Mouse (Mus musculus) layer of hippocampus, postnatal 36 days (tissue): ENCODE measurements around the gene Pde4d. TPM values are rescaled to one million over a fixed set of nuclear protein-coding genes. Genes with fewer than 3 reads are reported as not detected.

Experiments used
- DNase-seq, 2 experiments: peaks; one replicate each; pipeline ENCODE4 v3.0.0; 2022
- total RNA-seq, 2 experiments: library from RNA; stranded (reverse); gene quantifications; 2 replicates each; pipeline ENCODE4 v1.2.3; 2021

Gene Pde4d
- total RNA-seq, 2 experiments from 2014 or later = 69.7 to 69.8 TPM

DNA sequence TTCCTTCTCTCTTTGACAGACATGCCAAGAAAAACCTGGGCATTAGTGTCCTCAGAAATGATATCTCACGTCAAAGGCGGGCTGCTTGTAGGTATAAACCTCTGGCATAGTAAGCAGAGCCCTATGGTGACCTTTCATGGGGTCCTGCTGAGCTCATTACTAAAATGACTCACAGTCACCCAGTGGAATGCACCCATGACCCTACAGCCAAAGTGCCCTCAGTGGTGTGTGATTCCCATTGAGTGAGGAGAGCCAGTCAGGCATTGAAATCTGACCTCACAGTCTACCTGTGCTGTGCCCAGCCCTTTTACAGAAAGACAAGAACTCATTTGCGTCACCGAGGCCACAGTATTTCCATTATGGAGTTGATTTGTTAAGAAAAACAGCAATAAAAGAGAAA is 1220.2 kb downstream of the Pde4d start:
- no peak for DNase-seq

DNA sequence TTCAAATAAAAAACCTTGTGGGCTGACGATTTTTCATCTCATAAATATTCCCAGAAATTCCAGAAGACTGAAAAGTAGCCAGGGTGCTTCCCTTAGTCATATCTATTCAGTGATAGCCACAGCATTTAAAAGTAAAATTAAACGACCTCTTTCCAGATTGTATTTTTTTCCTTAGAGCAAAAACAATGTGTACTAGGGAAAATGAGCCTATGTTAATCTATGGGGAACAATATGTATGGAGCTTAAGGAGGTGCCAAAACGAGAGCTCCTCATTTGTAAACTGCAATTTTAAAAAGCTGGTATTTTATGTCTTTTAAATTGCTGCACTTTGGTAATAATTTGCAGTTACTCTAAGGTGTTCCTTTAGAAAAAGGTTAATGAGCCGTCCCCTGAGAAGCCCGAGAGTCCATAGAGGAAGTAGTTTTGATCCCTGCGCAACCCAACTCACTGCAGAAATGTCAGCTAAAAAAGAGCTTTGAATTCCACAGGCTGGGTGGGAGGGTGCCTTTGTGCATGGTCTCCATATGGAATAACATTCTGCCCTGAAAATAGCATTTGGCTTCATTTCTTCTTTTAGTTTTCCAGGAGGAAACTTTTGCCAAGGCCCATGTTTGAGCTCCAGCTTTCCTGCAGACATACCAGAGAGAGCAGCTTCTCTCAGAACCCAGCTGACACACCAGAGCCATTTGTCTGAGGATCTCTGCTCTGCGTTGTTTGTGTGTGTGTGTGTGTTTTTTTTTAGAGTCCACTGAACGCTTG is 1222.0 kb downstream of the Pde4d start:
- DNase-seq = peak; percentile 32 to 40

DNA sequence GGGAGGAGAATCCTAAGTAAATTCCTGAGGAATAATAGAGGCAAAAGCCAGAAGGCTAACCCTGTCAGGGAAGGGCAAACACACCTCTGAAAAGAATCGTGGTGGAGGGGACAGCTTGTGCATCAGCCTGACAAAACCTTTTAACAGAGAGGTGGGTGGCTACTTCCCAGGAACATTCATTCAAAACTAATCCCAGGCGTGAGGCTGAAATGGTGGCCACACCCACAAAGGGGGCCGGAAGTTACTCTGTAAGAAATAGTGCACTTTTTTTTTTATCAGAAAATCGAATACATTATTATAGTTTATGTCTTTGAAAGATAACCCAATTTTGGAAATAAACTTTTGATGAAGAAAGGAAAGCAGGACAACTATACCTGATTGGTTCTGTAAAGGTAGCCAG is 1227.3 kb downstream of the Pde4d start:
- no peak for DNase-seq

DNA sequence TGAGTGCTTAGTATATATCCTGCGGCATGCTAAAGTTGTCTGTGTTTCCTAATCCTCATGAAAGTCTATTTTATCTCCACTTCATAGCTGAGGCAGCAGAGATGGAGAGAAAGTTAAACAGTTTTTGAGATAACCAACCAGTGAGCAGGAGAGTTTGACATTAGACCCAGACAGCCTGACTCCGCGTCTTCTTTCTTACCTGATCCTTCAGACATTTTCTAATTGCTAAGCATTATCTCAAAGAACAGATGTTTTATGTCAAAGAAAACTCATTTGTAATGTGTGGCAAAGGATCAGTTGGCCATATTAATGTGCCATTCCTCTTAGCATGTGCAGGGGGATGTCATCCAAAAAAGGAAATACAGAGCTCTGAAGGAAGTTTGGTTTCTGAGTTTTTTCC is 1227.9 kb downstream of the Pde4d start:
- DNase-seq = no peak

DNA sequence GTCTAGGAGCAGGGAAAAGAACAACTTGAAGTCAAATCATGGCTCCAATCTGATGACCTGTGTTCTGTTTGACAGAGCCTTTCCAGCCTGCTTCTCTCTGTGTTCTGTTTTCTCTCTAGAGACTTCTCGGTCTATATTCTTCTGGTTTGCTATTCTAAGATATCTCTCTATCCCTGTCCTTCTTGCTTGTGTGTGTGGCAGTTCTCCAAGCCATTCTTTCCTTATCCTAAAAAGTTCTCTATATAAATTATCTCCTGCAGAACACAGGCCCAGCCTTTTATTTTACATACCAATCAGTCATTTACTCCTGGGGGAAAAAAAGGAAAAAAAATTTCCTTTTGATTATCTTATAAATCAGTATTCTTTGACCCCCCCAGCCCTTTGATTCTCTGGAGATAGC is 1229.2 kb downstream of the Pde4d start:
- no peak for DNase-seq

DNA sequence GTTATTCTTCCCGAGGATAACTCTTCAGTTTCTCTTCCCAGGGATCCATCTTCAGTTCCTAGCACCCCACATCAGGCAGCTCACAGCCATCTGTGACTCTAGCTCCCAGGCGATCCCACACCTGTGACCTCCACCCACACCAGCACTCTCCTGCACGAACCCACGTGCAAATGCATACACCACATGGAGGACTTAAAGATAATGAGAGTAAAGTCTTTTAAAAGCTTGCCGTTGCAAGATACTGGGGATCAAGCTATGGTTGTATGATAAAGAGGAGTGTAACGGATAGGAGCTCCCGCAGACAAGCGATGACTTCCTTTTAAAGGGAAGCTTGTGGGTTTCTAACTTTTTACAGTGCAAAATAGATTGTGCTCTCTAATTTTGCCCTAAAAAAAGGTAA is 1230.5 kb downstream of the Pde4d start:
- no peak for DNase-seq

DNA sequence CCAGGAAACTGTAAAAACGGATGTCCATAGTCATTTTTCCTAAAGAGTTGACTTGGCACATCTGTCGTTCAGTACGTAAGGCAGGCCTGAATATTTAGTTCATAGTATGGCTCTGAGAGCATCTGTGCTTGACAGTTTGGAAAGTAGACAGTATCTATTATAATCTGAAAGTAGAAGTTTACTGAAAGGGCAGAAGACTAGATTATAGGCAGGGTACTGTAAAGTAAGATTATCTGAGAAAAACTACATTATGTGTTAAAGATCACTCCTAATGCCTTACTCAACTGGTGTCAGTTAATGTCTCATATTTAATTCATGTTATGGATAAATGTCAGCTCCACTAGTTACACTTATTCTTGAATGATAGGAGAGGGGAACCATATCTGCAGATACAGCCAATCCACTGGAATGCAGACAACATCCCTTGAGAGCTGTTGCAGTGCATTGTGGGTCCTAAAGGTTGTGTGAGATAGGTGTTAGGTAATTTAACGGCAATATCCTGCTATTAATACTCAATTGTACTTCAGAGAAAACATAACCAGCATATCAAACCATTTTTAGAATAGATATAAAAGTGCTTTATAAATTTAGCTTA is 1232.0 kb downstream of the Pde4d start:
- DNase-seq = no peak

DNA sequence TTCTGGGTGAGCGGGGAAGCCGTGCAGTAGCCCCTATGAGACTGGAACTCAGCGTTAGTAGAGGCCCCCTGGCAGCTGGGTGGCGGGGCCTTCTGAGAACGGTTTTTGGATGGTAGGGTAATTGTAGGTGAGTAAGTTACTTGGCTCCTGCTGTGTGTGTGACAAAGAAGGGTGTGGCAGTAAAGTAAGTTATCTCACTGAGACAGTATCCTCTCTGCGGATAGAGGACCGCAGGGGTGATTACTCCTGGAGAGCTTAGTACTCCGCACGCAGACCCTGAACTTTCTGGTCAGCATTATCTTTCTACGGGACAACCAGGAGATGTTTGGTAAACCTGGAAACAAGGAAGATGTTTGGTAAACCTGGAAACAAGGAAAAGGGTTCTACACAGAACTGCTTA is 1233.3 kb downstream of the Pde4d start:
- DNase-seq = no peak

DNA sequence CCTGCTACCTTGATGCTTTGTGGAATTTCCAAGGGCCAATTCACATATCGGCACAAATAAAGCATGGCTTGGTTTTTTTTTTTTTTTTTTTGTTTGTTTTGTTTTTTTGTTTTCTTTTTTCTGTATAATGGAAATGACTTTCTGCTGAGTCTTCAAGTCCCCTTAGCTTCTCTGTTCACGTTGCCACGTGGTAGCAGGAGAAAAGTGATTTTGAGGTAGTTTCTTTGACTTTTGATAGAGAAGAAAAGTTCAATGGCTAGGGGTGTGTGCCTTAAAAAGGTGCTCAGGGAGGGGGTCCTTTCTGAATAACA is 1235.2 kb downstream of the Pde4d start:
- DNase-seq = no peak

DNA sequence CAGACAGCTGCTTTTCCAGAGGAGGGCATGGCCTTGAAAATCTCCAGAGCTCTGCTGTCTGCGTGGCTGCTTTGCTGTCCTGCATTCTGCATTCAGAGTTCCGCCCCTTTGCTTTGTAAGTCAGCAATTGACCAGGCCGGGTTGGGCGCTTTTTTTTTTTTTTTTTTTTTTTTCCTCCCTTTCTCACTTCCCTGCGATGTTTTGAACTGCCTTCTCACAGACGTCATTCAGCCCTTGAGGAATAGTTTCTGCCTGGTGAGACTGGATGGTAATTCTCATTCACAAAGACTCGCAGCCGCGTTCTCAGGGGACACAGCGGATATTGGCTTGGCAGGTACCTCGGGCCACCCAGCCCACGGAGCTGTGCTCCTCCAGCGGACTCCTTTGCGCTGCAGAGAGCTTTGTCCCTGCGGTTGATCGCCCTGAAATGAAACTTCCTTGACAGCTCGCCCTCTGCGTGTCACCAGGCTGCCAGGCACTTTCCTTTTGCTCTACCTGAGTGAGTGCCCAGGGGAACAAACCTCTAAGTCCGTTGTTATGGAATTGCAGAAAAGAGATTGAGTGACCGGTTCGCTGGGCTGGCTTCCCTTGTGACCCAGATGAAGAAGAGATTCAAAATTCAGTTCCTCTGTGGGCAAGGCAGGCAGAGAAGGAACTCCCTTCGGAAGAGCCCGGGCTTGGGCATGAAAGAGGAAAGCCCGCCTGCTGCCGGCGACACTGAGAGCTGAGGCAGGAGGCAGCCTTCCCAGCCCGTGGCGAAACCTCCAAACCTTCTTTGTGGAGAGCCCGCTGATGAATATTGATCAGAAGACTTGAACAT is 1235.8 kb downstream of the Pde4d start:
- peak; percentile 34 for DNase-seq

DNA sequence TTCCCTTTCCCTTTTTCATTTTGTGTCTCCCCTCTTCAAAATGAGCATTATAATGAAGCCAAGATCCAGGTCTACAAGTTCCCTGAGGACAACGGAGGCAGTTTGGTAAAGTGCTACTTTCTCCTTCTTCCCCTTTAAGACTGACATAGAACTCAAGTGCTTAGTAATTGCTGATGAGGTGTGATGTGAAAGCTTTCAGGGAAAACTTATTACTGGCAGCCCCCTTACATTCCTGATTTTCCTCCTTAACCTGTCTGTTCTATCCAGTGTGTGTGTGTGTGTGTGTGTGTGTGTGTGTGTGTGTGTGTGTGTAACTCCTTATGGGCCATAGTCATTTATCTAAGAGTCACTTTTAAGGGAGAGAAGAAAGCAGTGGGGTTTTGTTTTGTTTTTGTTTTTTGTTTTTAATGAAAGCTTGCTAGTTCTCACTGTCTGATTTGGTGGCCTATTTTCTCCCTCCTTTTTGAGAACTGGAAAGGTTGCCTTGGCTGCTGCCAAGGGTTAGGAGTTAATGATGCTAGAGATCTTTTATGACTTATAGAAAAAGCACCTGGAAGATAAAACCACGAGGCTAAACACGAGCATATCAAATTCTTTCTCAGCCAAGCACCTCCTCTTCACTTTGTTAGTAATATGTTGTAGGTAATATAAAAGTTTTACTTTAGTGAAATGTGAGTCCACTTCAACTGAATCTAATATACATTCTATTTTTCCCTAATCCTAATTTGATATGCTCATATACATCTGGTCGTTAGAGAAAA is 1236.5 kb downstream of the Pde4d start:
- no peak for DNase-seq

DNA sequence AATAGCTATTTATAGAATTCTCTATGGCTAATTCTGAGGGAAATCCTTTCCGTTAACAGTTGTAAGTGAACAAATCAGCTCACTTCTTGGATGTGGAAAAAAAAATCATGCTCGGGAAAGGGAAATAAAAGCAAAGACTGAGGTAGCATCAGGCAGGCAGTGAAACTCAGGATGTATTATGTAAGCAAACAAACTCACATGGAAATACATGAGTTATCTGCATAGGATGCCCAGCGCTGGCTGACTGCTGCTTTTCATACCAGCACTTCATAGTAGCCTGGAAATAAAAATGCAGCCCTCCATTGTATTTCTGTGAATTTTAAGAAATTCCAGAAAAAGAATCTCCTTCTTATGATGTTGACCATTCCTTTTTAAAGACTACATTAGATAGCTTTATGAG is 1237.2 kb downstream of the Pde4d start:
- DNase-seq = no peak

DNA sequence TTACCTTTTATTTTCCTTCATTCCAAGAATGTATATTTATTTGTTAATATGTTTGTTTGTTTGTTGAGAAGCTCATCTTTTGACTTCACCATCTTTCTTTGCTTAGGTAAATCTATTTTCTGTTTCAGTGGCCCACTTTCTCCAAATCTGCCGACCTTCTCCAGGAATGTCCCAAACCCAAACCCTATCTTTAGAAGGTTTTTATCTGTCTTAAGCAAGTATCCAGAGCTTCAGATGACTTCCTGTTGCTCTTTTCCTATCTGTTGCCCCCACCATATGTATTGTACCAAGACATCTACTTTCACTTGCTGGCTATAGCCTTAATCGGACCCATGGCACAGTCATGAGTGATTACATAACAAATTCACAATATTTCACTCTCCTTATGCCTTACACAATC is 1238.4 kb downstream of the Pde4d start:
- no peak for DNase-seq

DNA sequence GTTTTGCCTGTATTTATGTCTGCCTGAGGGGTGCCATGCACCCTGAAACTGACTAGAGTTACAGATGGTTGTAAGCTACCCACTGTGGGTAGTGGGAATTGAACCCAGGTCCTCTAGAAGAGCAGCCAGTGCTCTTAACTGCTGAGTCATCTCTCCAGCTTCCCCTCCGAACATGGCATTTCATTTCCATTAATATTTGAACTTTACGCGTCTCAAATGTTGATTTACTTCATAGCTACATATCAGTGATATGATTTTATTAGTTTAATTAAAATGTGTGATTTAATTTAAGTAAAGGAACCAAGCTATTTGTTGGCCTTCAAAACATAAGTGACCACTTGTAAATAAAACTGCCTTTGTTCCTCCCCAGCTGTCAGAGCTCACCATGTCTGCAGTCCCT is 1239.4 kb downstream of the Pde4d start:
- no peak for DNase-seq

DNA sequence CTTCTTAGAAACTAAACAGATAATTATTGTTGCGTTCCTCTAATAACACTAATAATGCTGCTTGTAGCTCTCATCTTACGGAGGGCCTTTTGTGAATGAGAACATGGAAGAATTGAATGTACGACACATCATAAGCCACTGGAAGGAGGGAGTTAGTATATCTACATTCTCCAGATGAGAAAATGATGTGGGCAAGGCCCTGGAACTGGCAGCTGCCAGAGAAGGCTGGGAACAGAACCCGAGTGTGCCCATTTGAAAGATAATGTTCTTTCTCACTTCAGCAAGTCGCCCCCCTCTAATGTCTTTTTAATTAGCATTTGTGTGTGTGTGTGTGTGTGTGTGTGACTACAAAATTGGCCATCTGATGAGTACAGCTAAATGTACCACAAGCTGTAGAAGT is 1240.8 kb downstream of the Pde4d start:
- DNase-seq = no peak

DNA sequence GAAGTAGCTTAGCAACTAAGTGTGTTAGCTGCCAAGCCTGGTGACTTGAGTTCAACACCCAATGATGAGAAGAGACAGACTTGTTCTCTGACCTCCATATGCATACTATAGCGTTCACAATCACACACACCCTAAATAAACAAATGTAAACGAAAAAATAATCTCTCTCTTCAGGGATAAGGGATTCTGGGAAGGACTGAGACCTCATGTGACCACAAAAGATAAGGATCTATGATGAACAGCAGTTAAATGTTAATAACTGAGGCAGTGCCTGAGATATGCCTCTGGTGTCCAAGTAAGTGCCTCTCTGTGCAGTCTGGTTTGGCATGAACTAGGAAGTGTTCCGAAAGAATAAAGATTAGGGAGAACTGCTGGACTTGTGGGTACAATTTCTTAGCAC is 1243.1 kb downstream of the Pde4d start:
- DNase-seq = no peak

DNA sequence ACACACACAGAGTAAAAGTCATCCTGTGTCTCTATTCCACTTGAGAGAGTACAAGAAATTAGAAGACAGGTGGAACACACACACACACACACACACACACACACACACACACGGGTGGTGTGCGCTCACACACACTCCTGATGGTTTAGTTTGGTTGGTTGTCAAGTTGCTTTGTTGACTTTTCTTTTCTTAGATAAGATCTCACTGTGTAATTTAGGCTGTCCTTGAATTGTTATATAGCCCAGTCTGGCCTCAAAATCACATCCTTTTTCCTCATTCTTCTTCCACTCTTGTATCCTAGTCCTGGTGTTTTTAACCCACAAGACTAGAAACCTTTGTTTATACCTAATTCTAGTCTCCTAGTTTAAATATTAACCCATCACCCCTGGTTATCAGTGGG is 1244.0 kb downstream of the Pde4d start:
- DNase-seq = no peak

DNA sequence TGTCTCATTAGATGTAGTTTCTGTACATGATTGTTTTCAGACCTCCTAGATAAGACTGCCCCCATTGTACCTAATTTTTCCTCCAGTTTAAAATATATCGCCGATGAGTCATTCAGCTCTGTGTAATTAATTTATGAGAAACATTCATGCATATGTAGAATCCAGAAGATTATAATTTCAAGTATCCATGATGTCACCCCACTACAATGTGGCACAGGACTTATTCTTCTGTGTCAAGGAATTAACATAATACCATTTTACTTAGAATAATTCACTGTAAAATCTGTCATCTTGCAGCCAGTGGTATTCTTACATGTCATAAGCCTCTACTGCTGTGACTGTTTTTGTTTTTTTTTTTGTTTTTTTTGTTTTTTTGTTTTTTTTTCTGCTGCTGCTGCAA is 1244.5 kb downstream of the Pde4d start:
- DNase-seq = no peak

DNA sequence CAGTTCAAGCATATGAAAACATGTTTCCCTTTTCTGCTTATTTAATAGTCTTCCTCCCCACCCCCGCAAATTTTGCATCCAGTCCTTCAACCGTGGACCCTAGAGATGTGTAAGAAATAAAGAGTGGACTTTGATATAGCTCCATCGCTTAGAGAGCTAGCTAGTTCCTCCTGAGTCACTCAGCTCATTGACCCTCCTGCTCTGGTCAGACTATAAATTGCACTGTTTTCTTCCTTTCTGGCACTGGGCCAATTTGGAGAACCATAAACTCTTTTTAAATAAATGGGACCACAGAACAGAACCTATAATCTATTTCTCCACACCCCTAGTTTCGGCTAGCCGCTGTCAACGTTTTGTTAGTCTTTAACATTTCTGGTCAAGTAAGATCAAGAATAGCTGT is 1245.3 kb downstream of the Pde4d start:
- DNase-seq = no peak

DNA sequence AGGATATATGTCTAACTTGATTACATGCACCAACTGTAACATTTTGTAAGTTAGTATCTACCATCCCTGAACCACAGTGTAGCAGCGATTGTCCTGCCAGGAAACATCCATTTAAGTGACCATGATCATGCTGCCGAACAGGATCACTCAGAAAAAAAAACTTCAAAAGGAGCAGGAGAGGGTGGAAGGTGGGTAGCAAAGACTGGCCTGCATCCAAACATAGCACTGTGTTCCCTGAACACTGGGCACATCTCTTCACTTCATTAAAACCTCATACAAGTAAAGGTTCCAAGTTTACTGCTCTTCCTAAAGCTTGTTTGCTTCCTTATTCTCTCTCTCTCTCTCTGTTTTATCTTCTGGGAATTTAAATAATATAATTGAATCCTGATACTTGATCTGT is 1256.4 kb downstream of the Pde4d start:
- DNase-seq = no peak

DNA sequence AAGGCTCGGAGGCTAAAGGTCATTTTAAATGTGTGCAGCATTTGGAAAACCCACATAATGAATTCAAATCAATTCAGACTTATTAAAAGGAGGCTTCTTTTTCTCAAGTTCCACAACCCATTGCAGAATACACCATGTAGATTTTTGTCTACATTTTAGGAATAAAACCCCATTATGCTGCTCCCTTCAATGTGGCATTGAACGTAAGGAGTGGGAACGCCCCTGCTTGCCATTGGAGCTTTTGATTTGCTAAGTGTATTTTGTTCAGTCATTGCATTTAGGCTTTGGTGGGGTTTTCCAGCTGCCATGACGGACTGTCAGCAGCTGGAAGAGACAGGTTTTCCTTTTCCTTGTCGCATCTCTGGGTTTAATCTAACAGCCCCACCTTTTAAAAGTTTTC is 1256.8 kb downstream of the Pde4d start:
- no peak for DNase-seq

DNA sequence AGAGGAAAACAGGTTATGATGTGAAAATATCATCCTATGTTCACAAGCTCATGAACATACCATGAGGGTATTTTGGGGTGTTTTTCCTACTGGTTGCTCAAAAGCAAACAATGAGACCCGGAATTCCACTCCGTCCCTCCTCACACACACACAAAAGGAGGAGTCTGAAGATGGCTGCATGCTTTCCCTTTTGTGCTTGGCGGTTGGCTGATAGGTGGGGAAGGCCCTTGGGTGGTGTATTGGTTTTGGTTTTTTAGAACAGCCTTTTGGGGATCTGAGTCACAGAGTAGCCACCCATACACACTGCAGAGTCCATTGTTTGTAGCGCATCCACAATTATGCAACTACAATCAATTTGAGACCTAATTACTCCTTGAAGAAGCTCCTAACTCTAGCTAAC is 1257.4 kb downstream of the Pde4d start:
- DNase-seq = no peak

DNA sequence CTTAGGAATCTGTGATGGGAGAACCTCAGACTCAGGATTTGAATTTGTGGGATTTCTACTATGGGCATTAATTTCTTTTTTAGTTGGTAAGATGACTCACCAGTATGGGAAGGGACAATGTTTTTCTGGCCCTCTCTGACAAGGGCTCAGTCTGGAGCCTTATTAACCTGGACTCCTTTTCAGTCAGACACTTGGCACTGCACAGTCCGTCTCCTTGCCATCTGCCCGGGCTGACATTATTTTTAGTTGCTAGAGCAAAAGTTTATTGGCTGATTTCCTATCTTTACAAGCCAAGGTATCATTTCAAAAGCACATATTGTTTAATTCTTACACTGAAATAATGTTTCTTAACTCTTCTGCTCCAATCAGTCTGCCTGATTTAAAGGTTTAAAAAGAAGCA is 1258.6 kb downstream of the Pde4d start:
- no peak for DNase-seq
